Mouse (Mus musculus): ENCODE data around the gene Ttc23. TPM values are rescaled to one million over a fixed set of nuclear protein-coding genes. Genes with fewer than 3 reads are reported as not detected.

The Ttc23 gene
- polyA plus RNA-seq (2014; fragmentation: Nextera tagmentation; extraction: Ambion mirVana) = 7.8 and 9.0 TPM in 2 replicates

DNA sequence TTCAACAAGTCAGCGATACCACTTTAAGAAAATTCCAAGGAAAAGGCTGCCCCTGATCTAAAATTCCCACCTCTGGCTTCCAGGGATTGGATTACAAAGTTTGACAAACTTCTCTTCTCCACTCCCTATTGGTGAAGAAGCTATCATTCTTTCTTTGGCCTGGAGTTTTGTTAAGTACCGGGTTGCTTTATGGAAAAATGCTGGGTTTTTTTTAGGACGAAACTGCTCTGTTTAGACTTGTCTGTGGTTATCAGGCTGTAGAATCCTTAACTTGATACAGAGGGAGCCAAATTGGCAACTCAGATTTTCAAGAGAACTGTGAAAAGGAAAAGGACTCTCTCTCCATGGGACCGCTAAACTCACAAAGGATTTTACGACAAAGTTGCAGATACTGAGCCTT lies at the start of gene Ttc23:
TSS of gene Ttc23 (plus strand) at position 134 of the 400 bp plus-strand sequence.
- H3K4me1 ChIP-seq (replicated peaks; ENCODE audit: control insufficient read depth, insufficient read depth, low read length) = peaks cover 20% of the 10 kb centered on the region
- 3% methylated on average over 5 of the region's 5 CpGs for WGBS
- peak; percentile 49 for DNase-seq (ENCODE audit: low spot score)

DNA sequence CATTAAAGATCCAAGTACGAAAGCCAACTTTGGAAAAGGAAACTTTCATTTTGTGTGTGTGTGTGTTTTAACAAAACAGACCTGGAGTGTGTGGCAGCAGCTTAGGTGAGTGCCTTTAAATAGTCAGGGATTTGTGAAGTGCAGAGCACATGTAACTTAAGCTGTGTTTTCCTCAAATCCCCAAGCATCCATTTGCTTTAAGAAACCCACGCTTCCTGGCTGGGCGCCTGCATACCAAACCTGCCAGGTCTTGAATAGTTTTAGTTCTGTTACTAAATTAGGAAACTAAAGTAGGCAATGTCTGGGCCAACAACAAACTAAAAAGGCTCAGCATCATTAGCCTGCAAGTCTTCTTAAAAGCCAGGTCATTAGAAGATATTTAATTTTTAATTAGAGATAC lies 49.2 kb upstream of the Ttc23 start:
- ATAC-seq (ENCODE audit: low FRiP score) = no peak
- DNase-seq (ENCODE audit: low spot score) = no peak
- WGBS = 84% methylated on average over 3 of the region's 3 CpGs

More for the DNA sequence above, at the start of gene Ttc23:
- Histone ChIP-seq H3K27me3 (ENCODE audit: control insufficient read depth, insufficient read depth, low read length) (no peaks in the 10 kb centered on the region), H3K27ac (peak within 1 kb of the TSS; percentile 91; the same call in 1 of the 2 replicates), H3K36me3 (replicated peaks; ENCODE audit: control insufficient read depth, insufficient read depth) (no peaks in the 10 kb centered on the region), H3K4me2 (replicated peaks) (peak within 1 kb of the TSS; percentile 90), H3K9ac (peak within 1 kb of the TSS; percentile 86), H3K4me3 (replicated peaks; ENCODE audit: low read length) (peak within 1 kb of the TSS; percentile 73), H3K9me3 (ENCODE audit: control insufficient read depth, low read length) (no peaks in the 10 kb centered on the region)
- no peak for ATAC-seq (ENCODE audit: low FRiP score)

DNA sequence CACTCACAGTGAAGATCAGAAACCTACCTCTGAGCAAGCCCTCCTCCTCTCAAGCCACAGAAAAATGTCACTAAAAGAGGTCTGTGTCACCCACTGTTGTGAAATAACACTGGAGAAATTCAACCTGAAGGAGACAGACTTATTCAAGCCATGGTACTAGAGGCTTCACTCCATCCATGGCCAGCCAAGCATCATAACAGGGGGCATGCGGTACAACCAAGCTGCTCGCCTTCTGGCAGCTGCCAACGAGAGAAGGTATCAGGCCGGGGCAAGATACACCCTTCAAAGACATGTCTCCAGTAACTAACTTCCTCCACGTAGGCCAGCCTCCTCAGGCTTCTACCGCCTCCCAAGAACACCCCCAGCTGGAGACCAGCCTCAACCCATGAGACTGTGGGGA lies 42.1 kb upstream of the Ttc23 start:
- DNase-seq (ENCODE audit: low spot score) (no peak), ATAC-seq (ENCODE audit: low FRiP score) (no peak)
- Histone ChIP-seq H3K27ac (no peak overlapping the region), H3K9ac (no peak overlapping the region), H3K27me3 (ENCODE audit: control insufficient read depth, insufficient read depth, low read length) (no peaks in the 10 kb centered on the region), H3K9me3 (ENCODE audit: control insufficient read depth, low read length) (no peaks in the 10 kb centered on the region), H3K4me3 (replicated peaks; ENCODE audit: low read length) (no peak overlapping the region), H3K4me2 (replicated peaks) (no peak overlapping the region), H3K4me1 (replicated peaks; ENCODE audit: control insufficient read depth, insufficient read depth, low read length) (peaks cover 9% of the 10 kb centered on the region; the same call in 1 of the 2 replicates), H3K36me3 (replicated peaks; ENCODE audit: control insufficient read depth, insufficient read depth) (no peaks in the 10 kb centered on the region)
- WGBS = 84% methylated on average over 6 of the region's 6 CpGs

More for the DNA sequence above, 49.2 kb upstream of the Ttc23 start:
- Histone ChIP-seq H3K9ac (no peak overlapping the region), H3K4me3 (replicated peaks; ENCODE audit: low read length) (no peak overlapping the region), H3K27ac (no peak overlapping the region), H3K9me3 (ENCODE audit: control insufficient read depth, low read length) (no peaks in the 10 kb centered on the region), H3K27me3 (ENCODE audit: control insufficient read depth, insufficient read depth, low read length) (no peaks in the 10 kb centered on the region), H3K36me3 (replicated peaks; ENCODE audit: control insufficient read depth, insufficient read depth) (no peaks in the 10 kb centered on the region), H3K4me2 (replicated peaks) (no peak overlapping the region), H3K4me1 (replicated peaks; ENCODE audit: control insufficient read depth, insufficient read depth, low read length) (no peaks in the 10 kb centered on the region)

- 89% methylated on average over 1 of the region's 1 CpGs for WGBS
- Histone ChIP-seq H3K4me1 (replicated peaks; ENCODE audit: control insufficient read depth, insufficient read depth, low read length) (peaks cover 9% of the 10 kb centered on the region; the same call in 1 of the 2 replicates), H3K27ac (no peak overlapping the region), H3K9ac (no peak overlapping the region), H3K4me2 (replicated peaks) (no peak overlapping the region), H3K36me3 (replicated peaks; ENCODE audit: control insufficient read depth, insufficient read depth) (no peaks in the 10 kb centered on the region), H3K4me3 (replicated peaks; ENCODE audit: low read length) (no peak overlapping the region), H3K27me3 (ENCODE audit: control insufficient read depth, insufficient read depth, low read length) (no peaks in the 10 kb centered on the region), H3K9me3 (ENCODE audit: control insufficient read depth, low read length) (no peaks in the 10 kb centered on the region)
- ATAC-seq (ENCODE audit: low FRiP score) (no peak), DNase-seq (ENCODE audit: low spot score) (no peak)
These were observed 41.0 kb upstream of the Ttc23 start for GRCm38 (mm10) chr7:67606250-67606649.

DNA sequence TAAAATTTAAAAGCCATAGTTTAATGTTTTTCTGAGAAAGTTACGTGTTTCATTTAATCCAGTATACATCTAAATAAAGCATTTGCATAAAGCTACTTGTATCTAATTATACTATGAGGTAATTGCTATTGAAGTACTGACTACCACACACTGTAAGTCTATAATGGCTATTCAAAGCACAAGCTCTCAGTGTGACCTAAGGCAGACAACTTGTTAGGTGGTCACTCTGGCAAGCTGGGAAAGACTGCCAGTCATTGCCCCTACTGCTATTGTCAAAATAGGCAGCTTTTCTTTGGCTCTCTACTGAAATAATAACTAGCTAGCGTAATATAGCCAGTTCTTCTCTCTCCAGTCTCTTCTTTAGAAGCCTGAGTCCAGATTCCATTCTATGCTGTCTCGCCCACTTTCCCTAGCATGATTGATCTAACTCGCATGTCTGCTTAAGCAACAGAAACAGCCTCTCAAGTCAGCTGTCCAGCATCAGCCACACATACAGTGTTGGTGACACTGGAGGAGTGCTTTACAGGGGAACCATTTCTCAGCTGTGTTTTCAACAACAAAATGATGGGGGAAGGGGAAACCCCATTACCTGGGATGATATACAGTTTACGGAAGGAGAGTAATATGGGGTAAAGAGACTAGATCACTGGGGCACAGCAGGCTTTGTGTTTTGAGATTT lies 39.4 kb upstream of the Ttc23 start:
- Histone ChIP-seq H3K27me3 (ENCODE audit: control insufficient read depth, insufficient read depth, low read length) (no peaks in the 10 kb centered on the region), H3K27ac (peak overlapping the region; percentile 12; the same call in 1 of the 2 replicates), H3K4me3 (replicated peaks; ENCODE audit: low read length) (no peak overlapping the region), H3K4me2 (replicated peaks) (no peak overlapping the region), H3K9me3 (ENCODE audit: control insufficient read depth, low read length) (no peaks in the 10 kb centered on the region), H3K4me1 (replicated peaks; ENCODE audit: control insufficient read depth, insufficient read depth, low read length) (peaks cover 9% of the 10 kb centered on the region; the same call in 1 of the 2 replicates), H3K36me3 (replicated peaks; ENCODE audit: control insufficient read depth, insufficient read depth) (no peaks in the 10 kb centered on the region), H3K9ac (no peak overlapping the region)
- 55% methylated on average over 5 of the region's 5 CpGs for WGBS
- DNase-seq (ENCODE audit: low spot score) = no peak
- no peak for ATAC-seq (ENCODE audit: low FRiP score)

- Histone ChIP-seq H3K4me3 (replicated peaks; ENCODE audit: low read length) (no peak overlapping the region), H3K4me2 (replicated peaks) (no peak overlapping the region), H3K4me1 (replicated peaks; ENCODE audit: control insufficient read depth, insufficient read depth, low read length) (peaks cover 9% of the 10 kb centered on the region; the same call in 1 of the 2 replicates), H3K9me3 (ENCODE audit: control insufficient read depth, low read length) (no peaks in the 10 kb centered on the region), H3K36me3 (replicated peaks; ENCODE audit: control insufficient read depth, insufficient read depth) (no peaks in the 10 kb centered on the region), H3K27me3 (ENCODE audit: control insufficient read depth, insufficient read depth, low read length) (no peaks in the 10 kb centered on the region), H3K27ac (peak overlapping the region; percentile 12; the same call in 1 of the 2 replicates), H3K9ac (no peak overlapping the region)
- ATAC-seq (ENCODE audit: low FRiP score) (no peak), DNase-seq (ENCODE audit: low spot score) (no peak)
- WGBS = 45% methylated on average over 4 of the region's 4 CpGs
These were observed 38.7 kb upstream of the Ttc23 start for GRCm38 (mm10) chr7:67608348-67609024.

GRCm38 (mm10) chr7:67613795-67614463 lies 33.3 kb upstream of the Ttc23 start:
- no peaks in the 10 kb centered on the region for H3K9me3 ChIP-seq (ENCODE audit: control insufficient read depth, low read length)
- peaks cover 5% of the 10 kb centered on the region; the same call in 1 of the 2 replicates for H3K4me1 ChIP-seq (replicated peaks; ENCODE audit: control insufficient read depth, insufficient read depth, low read length)
- H3K27me3 ChIP-seq (ENCODE audit: control insufficient read depth, insufficient read depth, low read length) = no peaks in the 10 kb centered on the region
- no peak overlapping the region for H3K9ac ChIP-seq
- no peak overlapping the region for H3K4me2 ChIP-seq (replicated peaks)
- ATAC-seq (ENCODE audit: low FRiP score) (no peak; the same call in 1 of the 2 replicates), DNase-seq (ENCODE audit: low spot score) (no peak)
- peak overlapping the region; percentile 38; the same call in 1 of the 2 replicates for H3K27ac ChIP-seq
- no peak overlapping the region for H3K4me3 ChIP-seq (replicated peaks; ENCODE audit: low read length)
- WGBS = 43% methylated on average over 10 of the region's 10 CpGs
- H3K36me3 ChIP-seq (replicated peaks; ENCODE audit: control insufficient read depth, insufficient read depth) = peaks cover 13% of the 10 kb centered on the region

GRCm38 (mm10) chr7:67614464-67614861 lies 32.7 kb upstream of the Ttc23 start:
- Histone ChIP-seq H3K9ac (no peak overlapping the region), H3K27ac (no peak overlapping the region)
- no peak for ATAC-seq (ENCODE audit: low FRiP score)

GRCm38 (mm10) chr7:67616890-67617289 lies 30.3 kb upstream of the Ttc23 start:
- Histone ChIP-seq H3K9ac (no peak overlapping the region), H3K4me1 (replicated peaks; ENCODE audit: control insufficient read depth, insufficient read depth, low read length) (peaks cover 5% of the 10 kb centered on the region; the same call in 1 of the 2 replicates), H3K36me3 (replicated peaks; ENCODE audit: control insufficient read depth, insufficient read depth) (peaks cover 13% of the 10 kb centered on the region), H3K9me3 (ENCODE audit: control insufficient read depth, low read length) (no peaks in the 10 kb centered on the region), H3K27ac (no peak overlapping the region), H3K27me3 (ENCODE audit: control insufficient read depth, insufficient read depth, low read length) (no peaks in the 10 kb centered on the region), H3K4me2 (replicated peaks) (no peak overlapping the region), H3K4me3 (replicated peaks; ENCODE audit: low read length) (no peak overlapping the region)
- ATAC-seq (ENCODE audit: low FRiP score) (no peak), DNase-seq (ENCODE audit: low spot score) (no peak)
- 85% methylated on average over 4 of the region's 4 CpGs for WGBS

More at GRCm38 (mm10) chr7:67614464-67614861, 32.7 kb upstream of the Ttc23 start:
- Histone ChIP-seq H3K4me2 (replicated peaks) (no peak overlapping the region), H3K4me1 (replicated peaks; ENCODE audit: control insufficient read depth, insufficient read depth, low read length) (peaks cover 5% of the 10 kb centered on the region; the same call in 1 of the 2 replicates), H3K4me3 (replicated peaks; ENCODE audit: low read length) (no peak overlapping the region), H3K9me3 (ENCODE audit: control insufficient read depth, low read length) (no peaks in the 10 kb centered on the region), H3K27me3 (ENCODE audit: control insufficient read depth, insufficient read depth, low read length) (no peaks in the 10 kb centered on the region), H3K36me3 (replicated peaks; ENCODE audit: control insufficient read depth, insufficient read depth) (peaks cover 13% of the 10 kb centered on the region)
- DNase-seq (ENCODE audit: low spot score) = no peak
- 84% methylated on average over 7 of the region's 7 CpGs for WGBS

Measured in hindbrain, embryonic 14.5 days (tissue).